Mouse (Mus musculus) intestine, embryonic 14.5 days (tissue): Measurements from ENCODE around the gene Trp53i13. TPM values are rescaled to one million over a fixed set of nuclear protein-coding genes. Genes with fewer than 3 reads are reported as not detected.

Experiments used
- ATAC-seq: fragments of 200-750 bp; cut with Nextera tagmentation; replicated peaks from 2 replicates; pipeline ENCODE4 v1.8.0; 2017; ENCODE audit warnings: low read depth, moderate number of reproducible peaks, moderate TSS enrichment, moderate library complexity; ENCODE audit not compliant: low FRiP score, low TSS enrichment
- DNase-seq: peaks from one replicate; pipeline ENCODE4 v3.0.0-alpha.2; 2018; ENCODE audit warnings: low spot score
- H3K27ac ChIP-seq: fragments of 300-500 bp; sonication (generic); 2 replicates; pipeline ENCODE4 v1.5.1; 2014; ENCODE audit warnings: low read depth, mild to moderate bottlenecking, control low read depth
- H3K27me3 ChIP-seq: fragments of 300-500 bp; sonication (generic); replicated peaks from 2 replicates; pipeline ENCODE4 v1.6.1; 2014; ENCODE audit warnings: low read length, control low read depth; ENCODE audit not compliant: control insufficient read depth, insufficient read depth
- H3K36me3 ChIP-seq: fragments of 300-500 bp; sonication (generic); 2 replicates; pipeline ENCODE4 v1.6.1; 2014; ENCODE audit warnings: low read length, control low read depth; ENCODE audit not compliant: control insufficient read depth, insufficient read depth
- H3K4me1 ChIP-seq: fragments of 300-500 bp; sonication (generic); replicated peaks from 2 replicates; pipeline ENCODE4 v1.6.1; 2014; ENCODE audit warnings: low read length, control low read depth, mixed read lengths; ENCODE audit not compliant: control insufficient read depth, insufficient read depth
- H3K4me2 ChIP-seq: fragments of 300-500 bp; sonication (generic); 2 replicates; pipeline ENCODE4 v1.6.1; 2014; ENCODE audit warnings: low read length
- H3K4me3 ChIP-seq: fragments of 300-500 bp; sonication (generic); 2 replicates; pipeline ENCODE4 v1.5.1; 2014; ENCODE audit warnings: low read depth, low read length, control low read depth, mixed read lengths
- H3K9ac ChIP-seq: fragments of 300-500 bp; sonication (generic); 2 replicates; pipeline ENCODE4 v1.6.1; 2014; ENCODE audit warnings: mild to moderate bottlenecking, low read length
- H3K9me3 ChIP-seq: fragments of 300-500 bp; sonication (generic); 2 replicates; pipeline ENCODE4 v1.6.1; 2016; ENCODE audit warnings: low read length, control low read depth; ENCODE audit not compliant: control insufficient read depth
- WGBS: fragments of 180-500 bp; shearing (Covaris S2); extraction: QIAGEN DNeasy Blood & Tissue Kit; methylation state at CpG from one replicate; pipeline ENCODE4 v1.1.7; 2014; 5-methylcytosine and 5-hydroxymethylcytosine counted together
- polyA plus RNA-seq: library from polyadenylated mRNA; unstranded; fragments of >200 nt; fragmentation: Nextera tagmentation; extraction: Ambion mirVana; gene quantifications from 2 replicates; pipeline ENCODE4 v1.2.1, GENCODE M21; 2014

Trp53i13 gene
- polyA plus RNA-seq, 1 experiment from 2014 or later, result 32.5 TPM

DNA sequence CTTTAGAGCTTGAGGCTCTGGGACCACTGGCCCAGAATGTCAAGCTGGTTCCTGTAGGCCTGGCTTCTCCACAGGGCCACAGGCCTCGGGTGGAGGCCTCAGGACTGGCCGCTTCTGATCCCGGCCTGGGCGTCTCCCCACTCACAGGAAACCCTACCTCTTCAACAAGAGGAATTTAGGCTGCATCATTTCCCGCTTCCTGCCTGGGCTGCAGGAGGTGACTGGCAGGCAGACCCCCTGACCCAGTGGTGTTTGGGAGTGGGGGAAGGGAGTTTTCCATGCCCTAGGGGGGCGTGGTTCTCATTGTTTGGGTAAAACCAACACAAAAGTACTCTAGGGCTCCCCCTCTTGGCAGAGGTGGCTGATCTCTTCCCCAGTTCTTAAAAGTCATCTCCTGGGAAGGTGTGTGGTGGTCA, 18.4 kb downstream of the Trp53i13 start:
- Histone ChIP-seq H3K27me3 (no peaks in the 10 kb centered on the region), H3K9me3 (no peaks in the 10 kb centered on the region), H3K9ac (no peak overlapping the region), H3K4me2 (no peak overlapping the region), H3K36me3 (peaks cover 33% of the 10 kb centered on the region), H3K4me1 (peaks cover 36% of the 10 kb centered on the region), H3K27ac (peak overlapping the region; percentile 69; the same call in 1 of the 2 replicates), H3K4me3 (no peak overlapping the region)
- DNase-seq (peak; percentile 72), ATAC-seq (no peak)
- 27% methylated on average over 6 of the region's 6 CpGs for WGBS

DNA sequence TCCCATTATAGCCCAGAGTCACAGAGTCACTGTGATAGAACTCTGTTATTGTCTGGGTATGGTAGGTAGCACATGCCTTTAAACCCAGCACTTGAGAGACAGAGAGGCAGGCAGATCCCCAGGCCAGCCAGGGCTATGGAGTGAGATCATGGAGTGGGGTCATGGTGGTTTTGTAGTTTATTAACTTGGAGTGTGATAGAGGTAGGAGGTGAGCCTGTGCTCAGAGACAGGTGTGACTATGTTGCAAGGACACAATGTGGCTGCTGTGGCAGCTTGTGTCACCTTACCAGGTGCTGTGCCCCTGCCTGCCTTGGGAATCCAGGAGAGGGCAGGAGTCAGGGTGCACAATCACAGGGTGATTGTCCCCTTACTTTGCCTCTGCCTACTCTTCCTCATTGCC, 20.3 kb downstream of the Trp53i13 start:
- H3K4me3 ChIP-seq, result no peak overlapping the region
- H3K4me2 ChIP-seq, result peak overlapping the region; percentile 14; the same call in 1 of the 2 replicates
- no peak overlapping the region for H3K9ac ChIP-seq
- no peak for ATAC-seq
- no peaks in the 10 kb centered on the region for H3K27me3 ChIP-seq
- no peak overlapping the region for H3K27ac ChIP-seq
- no peaks in the 10 kb centered on the region for H3K9me3 ChIP-seq
- H3K36me3 ChIP-seq, result peaks cover 15% of the 10 kb centered on the region
- H3K4me1 ChIP-seq, result peaks cover 48% of the 10 kb centered on the region
- DNase-seq, result no peak

DNA sequence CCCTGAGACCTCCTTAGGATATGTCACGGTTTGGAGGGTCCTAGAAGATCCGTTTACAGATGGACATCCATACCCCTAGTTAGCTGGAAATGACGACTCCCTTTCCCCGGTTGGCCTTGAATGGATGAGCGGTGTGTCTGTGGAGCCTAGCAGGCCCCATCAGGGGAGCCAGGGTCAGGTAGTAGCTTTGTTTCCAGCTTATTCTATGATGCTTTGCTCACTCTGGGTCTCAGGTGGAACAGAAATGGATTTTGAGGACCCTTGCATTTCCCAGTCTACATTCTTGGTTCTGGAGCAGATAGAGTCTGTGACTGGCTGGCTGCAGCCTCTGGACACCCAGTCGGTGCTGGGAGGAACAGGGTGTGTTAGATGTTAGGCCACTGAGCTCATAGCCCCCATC, 21.0 kb downstream of the Trp53i13 start:
- peak overlapping the region; percentile 84; the same call in 1 of the 2 replicates for H3K9ac ChIP-seq

DNA sequence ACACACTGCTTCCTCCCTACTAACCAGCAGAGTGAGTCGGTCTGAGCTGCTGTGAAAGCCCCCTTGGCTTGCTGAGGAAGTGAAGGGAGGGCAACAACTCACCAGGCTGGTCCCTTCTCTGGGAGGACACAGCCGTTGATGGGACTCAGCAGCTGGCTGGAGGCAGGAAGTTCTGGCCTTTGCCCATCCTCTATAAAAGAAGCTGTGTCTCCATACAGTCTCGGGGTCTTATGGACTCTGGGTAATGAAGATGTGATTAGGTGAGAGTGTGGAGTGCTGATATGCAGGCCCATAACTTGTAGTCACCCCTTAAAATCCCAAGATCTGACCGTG, 21.5 kb downstream of the Trp53i13 start:
- ATAC-seq (no peak), DNase-seq (peak; percentile 70)
- H3K36me3 ChIP-seq, result peaks cover 3% of the 10 kb centered on the region
- peaks cover 54% of the 10 kb centered on the region for H3K4me1 ChIP-seq
- peak overlapping the region; percentile 84 for H3K9ac ChIP-seq
- H3K9me3 ChIP-seq, result no peaks in the 10 kb centered on the region
- H3K27ac ChIP-seq, result peak overlapping the region; percentile 93
- WGBS, result 29% methylated on average over 4 of the region's 4 CpGs
- peak overlapping the region; percentile 80 for H3K4me3 ChIP-seq
- H3K4me2 ChIP-seq, result peak overlapping the region; percentile 81
- no peaks in the 10 kb centered on the region for H3K27me3 ChIP-seq

More for the DNA sequence above, 21.0 kb downstream of the Trp53i13 start:
- peak overlapping the region; percentile 81 for H3K4me2 ChIP-seq
- peak overlapping the region; percentile 80; the same call in 1 of the 2 replicates for H3K4me3 ChIP-seq
- no peaks in the 10 kb centered on the region for H3K9me3 ChIP-seq
- DNase-seq (no peak), ATAC-seq (no peak)
- H3K4me1 ChIP-seq, result peaks cover 54% of the 10 kb centered on the region
- H3K27me3 ChIP-seq, result no peaks in the 10 kb centered on the region
- peaks cover 8% of the 10 kb centered on the region for H3K36me3 ChIP-seq
- H3K27ac ChIP-seq, result no peak overlapping the region
- WGBS, result 70% methylated on average over 6 of the region's 6 CpGs

DNA sequence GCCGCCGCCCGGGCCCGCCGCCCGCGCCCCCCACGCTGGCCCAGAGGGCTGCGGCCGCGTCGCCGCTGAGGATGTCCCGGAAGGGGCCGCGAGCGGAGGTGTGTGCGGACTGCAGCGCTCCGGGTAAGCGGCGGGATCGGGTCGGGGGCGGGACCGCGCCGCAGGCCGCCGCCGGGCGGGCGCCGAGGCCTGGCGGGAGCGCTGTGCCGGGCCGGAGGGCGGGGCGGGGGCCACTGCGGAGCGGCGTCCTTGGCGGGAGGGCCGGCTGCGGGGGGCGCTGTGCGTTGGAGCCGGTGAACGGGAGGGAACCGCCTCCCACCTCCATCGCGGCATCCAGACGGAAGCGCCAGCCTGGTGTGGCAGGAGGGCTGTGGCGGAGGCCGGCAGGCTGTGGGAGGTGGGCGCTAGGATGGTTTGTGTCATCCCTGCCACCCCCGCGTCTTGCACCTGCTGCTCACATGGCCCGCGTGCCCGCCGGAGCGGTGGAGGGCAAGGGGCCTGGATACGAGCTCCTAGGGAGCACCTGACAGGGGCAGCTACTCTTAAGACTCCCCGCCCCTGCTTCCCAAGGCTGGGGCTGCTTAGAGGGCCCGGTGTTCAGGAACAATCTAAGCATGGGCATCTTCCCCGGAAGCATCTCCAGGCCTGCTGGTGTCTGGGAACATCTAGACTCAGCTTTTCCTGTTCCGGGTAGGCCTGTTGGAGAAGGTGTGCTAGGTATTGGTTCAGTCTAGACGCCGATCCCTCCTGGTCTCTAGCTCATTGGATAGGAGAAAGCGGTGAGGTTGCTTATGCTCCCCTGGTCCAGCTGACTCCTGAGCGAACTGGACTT, 22.1 kb downstream of the Trp53i13 start, which contains the start of gene Git1:
Gene Git1, plus strand, starts transcription at position 51 of the 832 bp plus-strand sequence.
- Histone ChIP-seq H3K9me3 (no peaks in the 10 kb centered on the region), H3K36me3 (no peaks in the 10 kb centered on the region), H3K4me3 (peak within 1 kb of the TSS; percentile 80), H3K9ac (peak within 1 kb of the TSS; percentile 84), H3K4me2 (peak within 1 kb of the TSS; percentile 81), H3K27me3 (no peaks in the 10 kb centered on the region), H3K27ac (peak within 1 kb of the TSS; percentile 93), H3K4me1 (peaks cover 57% of the 10 kb centered on the region)
- no peak; the same call in 1 of the 2 replicates for ATAC-seq
- 1% methylated on average over 33 of the region's 74 CpGs for WGBS
- DNase-seq, result peak; percentile 78

DNA sequence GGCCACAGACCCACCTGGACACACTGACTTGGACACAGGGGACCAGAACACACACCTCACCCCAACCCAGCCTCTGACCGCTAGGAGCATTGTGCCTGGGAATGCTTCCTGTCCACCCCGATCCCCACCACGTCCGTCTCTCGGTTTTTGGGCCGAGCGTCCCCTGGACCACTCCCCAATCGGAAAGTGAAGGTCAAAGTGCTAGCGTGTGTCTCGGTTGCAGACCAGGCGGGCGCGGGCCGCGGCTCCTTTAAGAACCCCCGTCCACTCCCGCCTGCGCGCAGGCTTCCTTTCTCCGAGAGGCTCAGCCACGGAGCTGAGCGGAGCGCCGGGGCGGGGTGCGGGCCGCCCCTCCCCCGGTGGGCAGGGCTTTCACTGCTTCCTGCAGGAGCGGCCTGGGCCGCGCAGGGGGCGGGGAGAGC, 22.9 kb downstream of the Trp53i13 start:
- ATAC-seq (peak; percentile 62), DNase-seq (peak; percentile 86)
- WGBS, result 0% methylated on average over 29 of the region's 32 CpGs
- Histone ChIP-seq H3K4me1 (peaks cover 65% of the 10 kb centered on the region), H3K9me3 (no peaks in the 10 kb centered on the region), H3K36me3 (no peaks in the 10 kb centered on the region), H3K9ac (peak overlapping the region; percentile 84), H3K27me3 (no peaks in the 10 kb centered on the region), H3K4me3 (peak overlapping the region; percentile 80), H3K4me2 (peak overlapping the region; percentile 81), H3K27ac (peak overlapping the region; percentile 93)

DNA sequence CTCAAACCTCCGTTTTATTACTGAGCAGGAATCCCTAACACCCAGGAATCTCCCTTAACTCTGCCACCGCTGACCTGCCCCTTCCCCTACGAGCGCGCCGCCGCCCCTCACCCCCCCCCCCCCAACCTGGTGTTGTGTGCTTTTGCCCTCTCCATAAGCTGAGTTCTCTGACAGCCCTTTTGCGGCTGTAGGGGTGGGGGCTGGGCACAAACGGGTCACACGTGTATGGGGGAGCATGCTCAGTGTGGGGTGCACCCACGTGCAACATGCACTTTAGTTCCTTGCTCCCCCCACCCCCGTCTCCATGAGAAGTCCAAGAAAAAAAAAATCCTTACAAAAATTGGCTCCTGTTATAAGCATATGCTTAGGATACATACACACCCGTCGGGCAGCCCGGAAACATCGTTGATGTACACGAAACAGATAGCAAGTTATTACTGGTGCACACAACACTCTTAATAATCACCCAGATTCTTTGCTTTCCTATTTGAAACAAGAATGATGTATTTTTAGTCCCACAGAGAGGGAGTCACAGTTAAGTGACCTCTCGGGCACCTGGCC, 23.4 kb downstream of the Trp53i13 start:
- no peaks in the 10 kb centered on the region for H3K36me3 ChIP-seq
- peak overlapping the region; percentile 80 for H3K4me3 ChIP-seq
- WGBS, result under 1% methylated on average over 18 of the region's 18 CpGs
- no peaks in the 10 kb centered on the region for H3K9me3 ChIP-seq
- H3K9ac ChIP-seq, result peak overlapping the region; percentile 84
- no peak for ATAC-seq
- H3K4me1 ChIP-seq, result peaks cover 62% of the 10 kb centered on the region
- H3K27me3 ChIP-seq, result no peaks in the 10 kb centered on the region
- peak overlapping the region; percentile 93 for H3K27ac ChIP-seq
- peak overlapping the region; percentile 81 for H3K4me2 ChIP-seq
- DNase-seq, result peak; percentile 68

DNA sequence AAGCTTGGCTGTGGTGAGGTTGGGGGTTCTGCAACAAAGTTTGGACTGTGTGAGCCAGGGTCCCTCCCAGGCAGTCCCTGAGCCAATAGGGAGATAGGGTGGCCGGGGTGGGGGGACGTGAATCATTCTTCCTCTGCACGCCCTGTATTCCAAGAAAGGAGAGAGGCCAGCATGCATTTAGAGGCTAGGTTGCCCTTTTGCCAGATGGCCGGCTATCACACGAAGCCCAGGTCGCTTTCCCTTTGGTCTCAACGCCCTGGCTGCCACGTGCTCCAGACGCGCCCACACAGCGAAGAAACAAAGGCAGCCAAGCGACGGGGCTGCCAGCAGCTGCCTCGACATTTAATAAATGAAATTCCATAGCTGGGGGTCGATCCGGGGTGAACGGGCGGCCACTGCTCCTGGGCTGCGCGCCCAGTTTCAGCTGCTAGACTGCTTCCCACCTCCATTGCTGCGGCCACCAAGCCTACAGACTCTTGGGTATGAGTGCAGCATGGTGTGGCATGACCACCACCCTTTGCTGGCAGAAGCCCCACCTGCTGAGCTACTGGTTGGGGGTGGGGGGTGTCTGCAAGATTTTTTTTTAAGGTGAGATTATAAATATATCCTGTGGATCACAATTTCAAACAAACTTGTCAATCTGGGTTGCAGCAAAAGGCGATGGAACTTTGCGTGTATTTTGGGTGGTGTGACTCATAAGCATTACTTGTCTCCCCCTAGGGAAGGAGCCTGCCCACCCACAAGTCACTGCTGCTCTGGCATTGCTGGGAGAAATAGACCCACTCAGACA, 24.1 kb downstream of the Trp53i13 start:
- peak; percentile 78 for ATAC-seq
- WGBS, result under 1% methylated on average over 23 of the region's 23 CpGs
- H3K4me2 ChIP-seq, result peak overlapping the region; percentile 81
- peak overlapping the region; percentile 84 for H3K9ac ChIP-seq
- H3K27me3 ChIP-seq, result no peaks in the 10 kb centered on the region
- no peaks in the 10 kb centered on the region for H3K36me3 ChIP-seq
- H3K4me3 ChIP-seq, result peak overlapping the region; percentile 80
- no peaks in the 10 kb centered on the region for H3K9me3 ChIP-seq
- H3K27ac ChIP-seq, result peak overlapping the region; percentile 93
- peaks cover 60% of the 10 kb centered on the region for H3K4me1 ChIP-seq
- DNase-seq, result no peak
